Mouse (Mus musculus): ENCODE results near the gene Hoxd3.

The Hoxd3 gene

DNA sequence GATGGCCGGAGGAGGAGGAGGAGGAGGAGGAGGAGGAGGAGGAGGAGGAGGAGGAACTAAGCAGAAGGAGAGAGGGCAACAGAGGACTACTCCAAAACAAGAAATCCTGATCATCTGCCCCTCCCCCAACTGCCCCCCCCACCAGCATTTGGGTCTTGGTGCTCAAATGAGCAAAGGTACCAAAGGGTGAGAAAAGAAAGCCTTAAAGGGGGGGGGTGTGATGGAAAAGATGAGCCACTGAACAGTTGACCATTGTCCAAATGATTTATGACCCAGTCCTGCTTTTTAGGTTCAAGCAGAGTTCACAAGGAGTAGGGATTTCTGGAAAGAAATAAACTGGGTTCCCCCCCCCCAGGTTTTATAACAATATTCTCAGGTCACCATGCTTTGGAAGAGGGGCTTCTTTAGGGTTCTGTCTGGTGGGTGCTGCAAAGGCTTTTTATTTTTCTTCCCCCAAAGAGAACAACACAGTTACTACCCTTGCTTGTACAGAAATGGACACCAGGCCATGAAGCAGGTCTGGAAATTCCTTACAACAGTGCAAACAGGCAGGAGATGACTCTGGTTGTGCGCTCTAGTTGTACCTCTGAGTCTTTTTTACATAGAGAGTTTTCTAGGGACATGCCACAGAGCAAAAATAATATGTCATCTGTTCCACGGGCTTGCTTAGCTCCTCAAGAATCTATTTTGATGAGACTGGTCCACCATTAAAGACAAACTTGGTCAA, 29.7 kb downstream of the Hoxd3 start:
- DNase-seq (ENCODE audit: low read depth, low spot score), result no peak

DNA sequence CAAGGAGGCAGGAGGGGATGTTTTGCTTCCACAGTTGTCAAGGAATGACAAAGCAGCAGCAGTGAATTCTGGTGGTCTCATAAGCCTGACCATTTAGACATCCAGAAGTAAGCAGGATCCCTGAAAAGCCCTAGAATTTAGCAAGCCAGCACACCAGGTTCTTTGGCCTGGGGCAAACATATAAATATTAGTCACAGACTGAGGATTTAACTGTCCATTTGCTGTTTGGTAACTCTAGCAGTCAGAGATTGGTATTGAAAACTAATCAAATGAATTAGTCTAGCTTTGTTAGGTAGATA, 30.2 kb downstream of the Hoxd3 start:
- no peak for DNase-seq (ENCODE audit: low read depth, low spot score)

GRCm38 (mm10) chr2:74745540-74746297, 34.0 kb downstream of the Hoxd3 start:
- no peak for DNase-seq (ENCODE audit: low read depth, low spot score)

GRCm38 (mm10) chr2:74746298-74746921, 34.7 kb downstream of the Hoxd3 start:
- DNase-seq (ENCODE audit: low read depth, low spot score), result no peak

DNA sequence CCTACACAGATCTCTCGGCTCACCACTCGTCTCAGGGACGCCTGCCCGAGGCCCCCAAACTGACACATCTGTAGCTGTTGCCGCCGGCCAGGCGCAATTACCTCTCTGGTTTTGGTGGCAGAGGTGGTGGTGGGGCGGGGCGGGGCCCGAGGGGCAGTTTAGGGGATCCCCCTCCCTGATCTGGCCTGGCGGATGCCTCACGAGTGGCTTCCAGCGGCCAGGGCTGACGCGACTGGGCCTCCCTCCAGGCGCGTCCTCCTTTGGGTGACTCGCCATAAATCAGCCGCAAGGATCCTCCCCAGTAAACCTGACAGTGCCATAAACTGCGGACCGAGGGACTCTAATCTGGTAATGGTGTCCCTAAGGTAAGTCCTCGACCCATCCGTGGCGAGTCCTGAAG, 35.3 kb downstream of the Hoxd3 start:
- no peak for DNase-seq (ENCODE audit: low read depth, low spot score)

GRCm38 (mm10) chr2:74747661-74748141, 36.0 kb downstream of the Hoxd3 start:
- no peak for DNase-seq (ENCODE audit: low read depth, low spot score)

DNA sequence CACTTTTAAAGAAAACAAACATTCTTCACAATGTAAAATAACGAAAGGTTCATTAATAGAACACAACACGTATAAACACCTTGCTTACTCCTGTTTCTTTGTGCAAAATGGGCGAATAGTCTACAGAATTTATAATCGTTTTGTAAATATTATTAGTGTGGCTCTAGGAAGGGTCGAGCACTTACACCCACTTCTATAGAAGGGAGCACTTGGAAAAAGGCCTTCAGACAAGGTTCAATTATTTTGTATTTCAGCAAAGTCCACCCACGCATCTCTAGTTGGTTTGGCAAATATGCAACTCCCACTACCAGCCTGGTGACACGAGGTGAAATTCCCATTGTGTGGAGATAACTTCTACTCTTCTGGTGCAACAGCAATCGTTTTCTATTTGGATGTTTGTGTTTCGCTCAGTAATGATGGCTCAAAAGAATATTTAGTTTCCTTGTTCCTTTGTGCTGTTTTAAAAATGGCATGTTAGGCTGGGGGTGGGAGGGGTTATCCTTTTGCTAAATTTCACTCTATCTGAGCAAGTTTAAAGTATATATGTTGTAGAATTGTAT, 36.8 kb downstream of the Hoxd3 start:
- no peak for DNase-seq (ENCODE audit: low read depth, low spot score)

GRCm38 (mm10) chr2:74749337-74750121, 37.8 kb downstream of the Hoxd3 start:
- DNase-seq (ENCODE audit: low read depth, low spot score), result no peak

- DNase-seq (ENCODE audit: low read depth, low spot score), result no peak
Measured at GRCm38 (mm10) chr2:74750731-74751250, 39.1 kb downstream of the Hoxd3 start.

DNA sequence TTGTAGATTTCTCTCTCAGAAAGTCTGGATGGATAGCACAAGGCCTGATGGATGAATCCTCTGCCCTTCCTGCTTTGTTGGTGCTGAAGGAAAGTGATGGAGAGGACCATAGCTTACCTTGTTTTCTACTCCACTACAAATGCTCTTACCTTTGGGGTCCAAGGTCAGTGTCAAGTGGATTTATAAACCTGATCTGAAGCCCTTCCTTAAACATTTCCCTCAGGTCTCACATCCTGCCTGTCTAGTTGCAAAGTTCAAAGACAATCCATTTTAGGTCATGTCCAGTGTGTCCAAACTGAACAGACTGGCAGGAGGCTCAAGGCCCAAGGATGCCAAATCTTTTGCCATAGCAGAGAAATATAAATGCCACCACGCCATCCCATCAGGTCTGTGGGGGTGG, 40.1 kb downstream of the Hoxd3 start:
- DNase-seq (ENCODE audit: low read depth, low spot score), result no peak

DNA sequence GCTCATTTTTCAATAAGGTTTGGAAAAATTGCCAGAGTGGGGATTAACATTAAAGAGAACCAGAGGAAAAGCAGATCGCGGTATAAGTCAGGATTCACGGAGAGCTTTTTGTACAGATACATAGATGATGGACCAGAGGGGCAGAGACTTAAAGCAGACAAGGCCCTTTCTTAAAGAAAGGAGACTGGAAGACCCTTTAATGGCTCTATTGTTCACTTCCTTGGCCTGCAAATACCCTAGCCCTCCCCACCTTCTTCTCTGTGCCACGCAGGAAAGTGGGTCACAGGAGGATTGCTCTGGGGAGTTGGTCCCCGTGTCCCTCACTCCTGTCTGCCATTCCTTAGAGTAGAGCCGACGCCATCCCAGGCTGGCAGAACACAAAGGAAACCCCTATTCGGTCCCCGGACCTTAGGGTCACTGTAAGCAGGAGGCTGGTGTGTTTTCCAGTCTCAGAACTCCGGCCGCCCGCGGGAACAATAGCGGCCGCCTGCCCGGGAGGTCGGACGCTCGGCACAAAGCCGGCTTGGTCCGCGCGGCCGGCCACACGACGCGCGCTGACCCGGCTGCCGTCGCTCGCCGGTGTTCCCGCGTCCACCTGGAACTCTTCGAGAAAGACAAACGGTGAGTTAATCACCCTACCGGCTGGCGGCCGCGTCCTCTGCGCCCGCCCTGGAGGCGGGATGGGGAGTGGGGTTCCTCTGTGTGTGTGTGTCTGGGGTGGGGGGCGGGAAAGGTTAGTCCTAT, 40.9 kb downstream of the Hoxd3 start:
- DNase-seq (ENCODE audit: low read depth, low spot score), result no peak

DNA sequence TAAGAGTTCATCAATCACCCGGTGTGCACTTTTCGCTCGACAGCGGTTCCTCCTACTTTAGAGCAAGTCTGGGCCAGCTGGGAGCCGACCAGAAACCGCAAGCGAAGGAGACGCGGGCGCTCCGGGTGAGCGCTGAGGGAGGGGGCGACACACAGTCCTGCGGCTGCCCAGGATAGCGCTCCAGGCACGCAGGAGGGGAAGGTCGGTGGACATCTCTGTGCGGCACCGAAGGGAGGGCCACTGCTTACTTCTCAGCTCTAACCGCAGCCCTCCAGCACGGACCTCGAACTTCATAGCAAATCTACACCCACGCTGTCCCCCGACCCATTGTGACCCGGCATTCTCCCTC, 41.4 kb downstream of the Hoxd3 start:
- DNase-seq (ENCODE audit: low read depth, low spot score), result no peak

DNA sequence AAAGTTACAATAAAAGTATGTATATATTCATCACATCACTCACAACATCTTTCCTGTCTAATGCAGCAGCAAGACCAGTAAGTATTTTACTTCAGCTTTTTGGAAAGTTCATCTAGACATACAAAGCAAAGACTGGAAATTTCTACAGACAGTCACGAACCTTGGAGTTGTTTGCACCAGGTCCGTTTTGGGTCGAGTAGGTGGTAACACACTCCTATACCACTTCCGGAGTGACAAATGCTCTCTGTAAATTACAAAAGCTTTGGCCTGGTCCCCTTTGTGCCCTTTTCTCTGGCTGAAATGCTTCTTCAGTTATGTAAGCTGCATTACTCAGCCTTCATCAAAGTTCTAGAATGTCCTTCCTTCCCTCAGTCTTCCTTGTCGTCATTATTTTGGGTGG, 42.0 kb downstream of the Hoxd3 start:
- DNase-seq (ENCODE audit: low read depth, low spot score), result no peak

DNA sequence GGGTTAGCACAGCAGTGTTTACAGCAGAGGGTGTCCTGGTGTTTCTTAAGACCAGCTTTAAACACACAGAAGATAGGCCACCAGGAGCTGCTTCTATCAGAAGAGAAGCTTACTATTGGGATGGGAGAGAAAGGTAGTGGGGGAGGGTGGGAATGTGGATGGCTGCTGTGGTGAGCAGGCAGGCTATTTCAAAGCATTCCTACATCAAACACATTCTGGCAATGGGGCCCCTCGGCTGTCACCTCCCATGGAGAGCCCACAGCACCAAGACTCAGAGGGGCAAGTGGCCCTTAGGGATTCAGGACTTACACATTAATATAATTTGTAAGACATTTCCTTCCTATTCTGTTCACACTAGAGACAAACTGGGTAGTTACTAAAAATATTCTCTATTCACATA, 48.4 kb downstream of the Hoxd3 start:
- DNase-seq (ENCODE audit: low read depth, low spot score), result no peak

DNA sequence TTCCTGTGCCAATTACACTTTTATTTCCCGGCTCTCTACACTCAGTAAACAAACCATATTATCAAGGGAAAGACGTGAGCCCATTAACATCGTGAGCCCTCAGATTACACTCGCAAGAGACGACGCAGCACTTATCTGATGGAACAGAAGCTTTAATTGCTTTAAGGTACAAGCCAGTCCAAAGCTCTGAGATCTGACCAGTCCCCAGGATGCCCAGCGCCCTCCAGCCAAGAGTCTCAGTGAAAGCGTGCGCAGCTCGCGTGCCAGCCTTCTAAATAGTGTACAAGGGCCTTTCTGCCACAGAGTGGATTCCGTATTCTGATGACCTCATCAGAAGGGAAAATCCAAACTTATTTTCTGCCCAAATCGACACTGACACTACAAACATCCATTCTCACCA, 50.2 kb downstream of the Hoxd3 start:
- no peak for DNase-seq (ENCODE audit: low read depth, low spot score)

DNA sequence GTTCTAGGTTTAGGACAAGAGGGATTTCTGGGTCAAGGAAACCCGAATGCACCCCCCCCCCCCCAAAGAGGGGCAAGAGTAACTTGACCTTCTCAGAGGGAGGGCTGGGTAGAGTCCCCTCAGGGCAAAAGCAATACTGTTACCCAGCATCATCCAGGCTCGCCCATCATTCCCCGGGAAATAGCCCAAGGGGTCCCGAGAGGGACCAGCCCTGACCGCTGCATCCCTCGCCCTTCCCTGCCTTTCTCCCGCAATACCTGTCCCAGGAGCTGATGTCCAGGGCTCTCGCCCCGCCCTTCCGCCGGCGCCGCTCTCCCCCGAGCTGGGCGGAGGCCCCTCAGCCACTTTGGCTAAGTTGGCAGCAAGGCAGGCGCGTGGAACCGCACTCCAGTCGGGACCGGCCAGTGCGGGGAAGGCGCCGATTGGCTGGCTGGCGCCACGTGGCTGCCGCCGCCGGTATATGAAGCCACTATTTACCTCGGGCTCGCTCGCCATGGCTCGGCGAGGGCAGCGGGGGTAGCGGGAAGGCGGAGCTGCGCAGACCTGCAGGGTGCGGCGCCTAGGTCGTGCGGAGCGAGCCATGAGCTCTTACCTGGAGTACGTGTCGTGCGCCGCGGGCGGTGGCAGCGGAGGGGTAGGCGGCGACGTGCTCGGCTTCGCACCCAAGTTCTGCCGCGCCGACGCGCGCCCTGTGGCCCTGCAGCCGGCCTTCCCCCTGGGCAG, 51.0 kb downstream of the Hoxd3 start, which contains the start of gene Hoxd1:
Gene Hoxd1, plus strand, starts transcription at position 459 of the 723 bp plus-strand sequence.
- no peak for DNase-seq (ENCODE audit: low read depth, low spot score)

GRCm38 (mm10) chr2:74763245-74763735, 51.6 kb downstream of the Hoxd3 start:
- DNase-seq (ENCODE audit: low read depth, low spot score), result no peak

DNA sequence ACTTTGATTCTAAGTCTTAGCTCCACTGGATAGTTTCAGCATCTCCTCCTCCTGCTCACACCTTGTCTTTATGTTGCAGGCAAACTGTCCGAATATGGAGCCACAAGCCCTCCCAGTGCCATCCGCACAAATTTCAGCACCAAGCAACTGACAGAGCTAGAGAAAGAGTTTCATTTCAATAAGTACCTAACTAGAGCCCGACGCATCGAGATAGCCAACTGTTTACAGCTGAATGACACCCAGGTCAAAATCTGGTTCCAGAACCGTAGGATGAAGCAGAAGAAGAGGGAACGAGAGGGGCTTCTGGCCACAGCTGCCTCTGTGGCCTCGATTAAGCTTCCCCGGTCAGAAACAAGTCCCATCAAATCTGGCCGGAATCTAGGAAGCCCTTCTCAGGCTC, 52.2 kb downstream of the Hoxd3 start:
- no peak for DNase-seq (ENCODE audit: low read depth, low spot score)

GRCm38 (mm10) chr2:74774359-74774758, 62.6 kb downstream of the Hoxd3 start:
- no peak for DNase-seq (ENCODE audit: low read depth, low spot score)
